In genomic region chr12:72086166-72086825, GRCm38 (mm10) we compare ENCODE assay signal across 8 mouse cellular contexts. TPM values are rescaled to one million over a fixed set of nuclear protein-coding genes. Genes with fewer than 3 reads are reported as not detected.
DNase-seq lines count a peak whose midpoint lies in the region; ATAC-seq lines count a peak whose summit lies in the region.

No protein-coding gene starts in this region.

- WGBS in hindbrain, embryonic 14.5 days, result 2% methylated on average over 18 of the region's 18 CpGs
- WGBS in midbrain, embryonic 13.5 days, result under 1% methylated on average over 18 of the region's 18 CpGs

- DNase-seq in adrenal gland, postnatal 25 days, result peak; percentile 4
- no peak for DNase-seq in adrenal gland, adult 8-10 months
- peak; percentile 48 for DNase-seq in hindbrain, embryonic 14.5 days (ENCODE audit: low spot score)
- DNase-seq in layer of hippocampus, adult 11-12 months (ENCODE audit: low spot score), result no peak

- H3K9me3 ChIP-seq in megakaryocyte, embryonic 14.5 days, result no peaks in the 10 kb centered on the region
- no peaks in the 10 kb centered on the region for H3K9me3 ChIP-seq in hindbrain, embryonic 14.5 days (ENCODE audit: control insufficient read depth, low read length)
- H3K9me3 ChIP-seq in midbrain, embryonic 13.5 days, result no peaks in the 10 kb centered on the region

- ATAC-seq in megakaryocyte, adult 5-6 weeks (ENCODE audit: poor library complexity, severe bottlenecking), result no peak
- ATAC-seq in hindbrain, embryonic 14.5 days (ENCODE audit: low FRiP score), result no peak
- no peak for ATAC-seq in midbrain, embryonic 13.5 days
- ATAC-seq in megakaryocyte progenitor cell, adult 5-6 weeks (replicated peaks; ENCODE audit: poor library complexity), result no peak

- H3K36me3 ChIP-seq in megakaryocyte, embryonic 14.5 days (replicated peaks; ENCODE audit: low read length), result peaks cover 14% of the 10 kb centered on the region
- H3K36me3 ChIP-seq in hindbrain, embryonic 14.5 days (replicated peaks; ENCODE audit: control insufficient read depth, insufficient read depth), result peaks cover 15% of the 10 kb centered on the region; the same call in 1 of the 2 replicates
- peaks cover 15% of the 10 kb centered on the region for H3K36me3 ChIP-seq in midbrain, embryonic 13.5 days

- peak overlapping the region; percentile 96 for H3K4me3 ChIP-seq in megakaryocyte, embryonic 14.5 days (replicated peaks)
- peak overlapping the region; percentile 67 for H3K4me3 ChIP-seq in hindbrain, embryonic 14.5 days (replicated peaks; ENCODE audit: low read length)
- peak overlapping the region; percentile 66 for H3K4me3 ChIP-seq in midbrain, embryonic 13.5 days (replicated peaks)

- H3K27me3 ChIP-seq in megakaryocyte, embryonic 14.5 days (replicated peaks), result peaks cover 10% of the 10 kb centered on the region
- H3K27me3 ChIP-seq in hindbrain, embryonic 14.5 days (ENCODE audit: control insufficient read depth, insufficient read depth, low read length), result no peaks in the 10 kb centered on the region
- H3K27me3 ChIP-seq in midbrain, embryonic 13.5 days, result no peaks in the 10 kb centered on the region

- H3K4me2 ChIP-seq in hindbrain, embryonic 14.5 days (replicated peaks), result peak overlapping the region; percentile 80
- H3K4me2 ChIP-seq in midbrain, embryonic 13.5 days (replicated peaks), result peak overlapping the region; percentile 77

- peaks cover 34% of the 10 kb centered on the region for H3K4me1 ChIP-seq in megakaryocyte, embryonic 14.5 days
- H3K4me1 ChIP-seq in hindbrain, embryonic 14.5 days (replicated peaks; ENCODE audit: control insufficient read depth, insufficient read depth, low read length), result peaks cover 33% of the 10 kb centered on the region
- H3K4me1 ChIP-seq in midbrain, embryonic 13.5 days (replicated peaks), result peaks cover 54% of the 10 kb centered on the region

- peak overlapping the region; percentile 95 for H3K9ac ChIP-seq in hindbrain, embryonic 14.5 days
- peak overlapping the region; percentile 76 for H3K9ac ChIP-seq in midbrain, embryonic 13.5 days (replicated peaks)

- H3K27ac ChIP-seq in hindbrain, embryonic 14.5 days, result peak overlapping the region; percentile 97
- H3K27ac ChIP-seq in midbrain, embryonic 13.5 days, result peak overlapping the region; percentile 94

RNA-seq across cellular contexts. Expression of gene Jkamp, which starts 0.9 kb away (rescaled TPM):
- 56.6 and 61.6 TPM in 2 replicates for total RNA-seq in adrenal gland, postnatal 25 days (2021)
- 10 to 100 TPM; 54.7 to 62.8 (median 59.2) TPM for total RNA-seq in adrenal gland, adult 8-10 months (2022)
- 5.1 and 7.9 TPM in 2 replicates for polyA plus RNA-seq in megakaryocyte, embryonic 14.5 days (2012; ENCODE audit: insufficient read depth, low replicate concordance)
- total RNA-seq in megakaryocyte, adult 5-6 weeks (2015), result 32.9 and 43.3 TPM in 2 replicates
- 15.9 and 23.2 TPM in 2 replicates for total RNA-seq in megakaryocyte, adult 5-6 weeks (2017)
- polyA plus RNA-seq in hindbrain, embryonic 14.5 days (2014; fragmentation: Nextera tagmentation; extraction: Ambion mirVana), result 86.6 and 101 TPM in 2 replicates
- polyA plus RNA-seq in midbrain, embryonic 13.5 days (2015; fragmentation: Nextera tagmentation; extraction: Ambion mirVana), result 129 and 136 TPM in 2 replicates
- total RNA-seq in megakaryocyte progenitor cell, adult 5-6 weeks (2015), result 33.8 and 41.6 TPM in 2 replicates
- 17.0 and 23.6 TPM in 2 replicates for total RNA-seq in megakaryocyte progenitor cell, adult 5-6 weeks (2017)

RNA-seq across cellular contexts. Expression of gene L3hypdh, which starts 1.1 kb away (rescaled TPM):
- 20.2 and 25.5 TPM in 2 replicates for total RNA-seq in adrenal gland, postnatal 25 days (2021)
- 10 to 100 TPM; 15.1 to 16.6 (median 16.1) TPM for total RNA-seq in adrenal gland, adult 8-10 months (2022)
- polyA plus RNA-seq in megakaryocyte, embryonic 14.5 days (2012; ENCODE audit: insufficient read depth, low replicate concordance), result 0.09 and 1.2 TPM in 2 replicates
- total RNA-seq in megakaryocyte, adult 5-6 weeks (2015), result 0.55 TPM in 1 of 2 replicates, not detected in the other
- 0.15 and 0.49 TPM in 2 replicates for total RNA-seq in megakaryocyte, adult 5-6 weeks (2017)
- 12.6 and 13.7 TPM in 2 replicates for polyA plus RNA-seq in hindbrain, embryonic 14.5 days (2014; fragmentation: Nextera tagmentation; extraction: Ambion mirVana)
- polyA plus RNA-seq in midbrain, embryonic 13.5 days (2015; fragmentation: Nextera tagmentation; extraction: Ambion mirVana), result 8.5 and 10.6 TPM in 2 replicates
- total RNA-seq in megakaryocyte progenitor cell, adult 5-6 weeks (2015), result 0.42 and 1.8 TPM in 2 replicates
- total RNA-seq in megakaryocyte progenitor cell, adult 5-6 weeks (2017), result 0.84 and 1.7 TPM in 2 replicates

RNA-seq across cellular contexts. Expression of gene Gpr135, which starts 15.4 kb away (rescaled TPM):
- total RNA-seq in adrenal gland, postnatal 25 days (2021), result 2.5 and 3.0 TPM in 2 replicates
- 1 to 10 TPM; 2.2 to 2.9 (median 2.6) TPM for total RNA-seq in adrenal gland, adult 8-10 months (2022)
- polyA plus RNA-seq in megakaryocyte, embryonic 14.5 days (2012; ENCODE audit: insufficient read depth, low replicate concordance), result not detected in 2 replicates
- total RNA-seq in megakaryocyte, adult 5-6 weeks (2015), result 0.11 and 0.16 TPM in 2 replicates
- not detected in 2 replicates for total RNA-seq in megakaryocyte, adult 5-6 weeks (2017)
- 7.3 and 9.4 TPM in 2 replicates for polyA plus RNA-seq in hindbrain, embryonic 14.5 days (2014; fragmentation: Nextera tagmentation; extraction: Ambion mirVana)
- polyA plus RNA-seq in midbrain, embryonic 13.5 days (2015; fragmentation: Nextera tagmentation; extraction: Ambion mirVana), result 2.5 and 2.6 TPM in 2 replicates
- total RNA-seq in megakaryocyte progenitor cell, adult 5-6 weeks (2015), result 0.32 TPM in 1 of 2 replicates, not detected in the other
- total RNA-seq in megakaryocyte progenitor cell, adult 5-6 weeks (2017), result 0.07 TPM in 1 of 2 replicates, not detected in the other

Comparison
In these comparisons a context has a peak if more than half of its experiments do, and no peak if none do; other contexts are left out.
1. DNase-seq: peak in adrenal gland, postnatal 25 days (single experiment) and hindbrain, embryonic 14.5 days (single experiment); none in adrenal gland, adult 8-10 months (single experiment) and layer of hippocampus, adult 11-12 months (single experiment).
2. Peak in every context shown above with its lines, with median percentiles within 50 percentile points of each other: H3K4me3 ChIP-seq.